Mouse (Mus musculus) embryonic facial prominence, embryonic 15.5 days (tissue): ENCODE data around the gene Otulin. TPM values are rescaled to one million over a fixed set of nuclear protein-coding genes. Genes with fewer than 3 reads are reported as not detected.

Experiments used
- ATAC-seq: fragments of 200-750 bp; cut with Nextera tagmentation; 2 replicates; pipeline ENCODE4 v1.8.0; 2017; ENCODE audit warnings: low read depth, moderate TSS enrichment; ENCODE audit not compliant: insufficient number of reproducible peaks, low FRiP score, low TSS enrichment
- H3K27ac ChIP-seq: fragments of 300-500 bp; sonication (generic); replicated peaks from 2 replicates; pipeline ENCODE4 v1.5.1; 2015; ENCODE audit warnings: mild to moderate bottlenecking, inconsistent platforms
- H3K27me3 ChIP-seq: fragments of 300-500 bp; sonication (generic); 2 replicates; pipeline ENCODE4 v1.6.1; 2015; ENCODE audit warnings: inconsistent platforms
- H3K36me3 ChIP-seq: fragments of 300-500 bp; sonication (generic); 2 replicates; pipeline ENCODE4 v1.6.1; 2015; ENCODE audit warnings: mild to moderate bottlenecking, inconsistent platforms
- H3K4me1 ChIP-seq: fragments of 300-500 bp; sonication (generic); 2 replicates; pipeline ENCODE4 v1.6.1; 2015; ENCODE audit warnings: inconsistent platforms
- H3K4me2 ChIP-seq: fragments of 300-500 bp; sonication (generic); replicated peaks from 2 replicates; pipeline ENCODE4 v1.6.1; 2015; ENCODE audit warnings: mild to moderate bottlenecking, inconsistent platforms
- H3K4me3 ChIP-seq: fragments of 300-500 bp; sonication (generic); replicated peaks from 2 replicates; pipeline ENCODE4 v1.5.1; 2015; ENCODE audit warnings: mild to moderate bottlenecking, inconsistent platforms
- H3K9ac ChIP-seq: fragments of 300-500 bp; sonication (generic); 2 replicates; pipeline ENCODE4 v1.6.1; 2015; ENCODE audit warnings: inconsistent platforms
- H3K9me3 ChIP-seq: fragments of 300-500 bp; sonication (generic); replicated peaks from 2 replicates; pipeline ENCODE4 v1.6.1; 2016; ENCODE audit warnings: inconsistent platforms
- WGBS: fragments of 180-500 bp; shearing (Covaris S2); methylation state at CpG from one replicate; pipeline ENCODE4 v1.1.7; 2015; 5-methylcytosine and 5-hydroxymethylcytosine counted together
- polyA plus RNA-seq: library from polyadenylated mRNA; unstranded; fragments of >200 nt; fragmentation: Nextera tagmentation; extraction: Ambion mirVana; gene quantifications from 2 replicates; pipeline ENCODE4 v1.2.1, GENCODE M21; 2015

Gene Otulin
- polyA plus RNA-seq, 1 experiment from 2014 or later = 29.7 TPM

DNA sequence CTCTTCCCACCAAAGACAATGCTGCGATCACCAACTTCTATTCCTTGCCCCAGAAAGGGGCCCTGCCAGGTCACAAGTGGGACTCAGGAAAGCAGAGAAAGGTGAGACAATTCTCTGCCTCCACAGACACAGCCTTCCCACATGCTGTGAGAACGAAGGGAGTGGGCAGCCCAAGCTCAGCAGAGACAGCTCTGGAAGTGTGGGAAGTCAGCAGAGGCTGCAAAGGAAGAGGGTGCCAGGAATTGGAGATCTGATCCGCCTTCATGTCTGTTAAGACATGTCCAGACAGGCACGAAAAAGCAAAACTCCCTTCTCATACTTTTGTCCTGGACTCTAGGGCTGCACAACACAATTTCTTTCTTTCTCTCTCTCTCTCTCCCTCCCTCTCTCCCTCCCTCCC lies 38.8 kb upstream of the Otulin start:
- Histone ChIP-seq H3K4me2 (no peak overlapping the region), H3K36me3 (no peaks in the 10 kb centered on the region), H3K27ac (no peak overlapping the region), H3K4me3 (no peak overlapping the region), H3K9me3 (no peaks in the 10 kb centered on the region), H3K9ac (no peak overlapping the region), H3K27me3 (no peaks in the 10 kb centered on the region), H3K4me1 (0 out of 2 replicates have a peak, but pooled peaks cover 10% of the 10 kb centered on the region)
- 62% methylated on average over 4 of the region's 4 CpGs for WGBS
- ATAC-seq = no peak

GRCm38 (mm10) chr15:27668557-27668956 lies 38.1 kb upstream of the Otulin start:
- no peaks in the 10 kb centered on the region for H3K27me3 ChIP-seq
- H3K4me3 ChIP-seq = no peak overlapping the region
- WGBS = 90% methylated on average over 7 of the region's 7 CpGs
- ATAC-seq = no peak
- 0 out of 2 replicates have a peak, but pooled peaks cover 3% of the 10 kb centered on the region for H3K36me3 ChIP-seq
- 0 out of 2 replicates have a peak, but pooled peaks cover 10% of the 10 kb centered on the region for H3K4me1 ChIP-seq
- no peak overlapping the region for H3K9ac ChIP-seq
- H3K9me3 ChIP-seq = no peaks in the 10 kb centered on the region
- H3K4me2 ChIP-seq = no peak overlapping the region
- no peak overlapping the region for H3K27ac ChIP-seq

- Histone ChIP-seq H3K9me3 (no peaks in the 10 kb centered on the region), H3K27me3 (no peaks in the 10 kb centered on the region), H3K27ac (no peak overlapping the region), H3K4me3 (no peak overlapping the region), H3K9ac (no peak overlapping the region), H3K36me3 (0 out of 2 replicates have a peak, but pooled peaks cover 3% of the 10 kb centered on the region), H3K4me2 (no peak overlapping the region), H3K4me1 (0 out of 2 replicates have a peak, but pooled peaks cover 10% of the 10 kb centered on the region)
- 83% methylated on average over 9 of the region's 9 CpGs for WGBS
- ATAC-seq = no peak
Observed at GRCm38 (mm10) chr15:27668001-27668461, 37.5 kb upstream of the Otulin start.

DNA sequence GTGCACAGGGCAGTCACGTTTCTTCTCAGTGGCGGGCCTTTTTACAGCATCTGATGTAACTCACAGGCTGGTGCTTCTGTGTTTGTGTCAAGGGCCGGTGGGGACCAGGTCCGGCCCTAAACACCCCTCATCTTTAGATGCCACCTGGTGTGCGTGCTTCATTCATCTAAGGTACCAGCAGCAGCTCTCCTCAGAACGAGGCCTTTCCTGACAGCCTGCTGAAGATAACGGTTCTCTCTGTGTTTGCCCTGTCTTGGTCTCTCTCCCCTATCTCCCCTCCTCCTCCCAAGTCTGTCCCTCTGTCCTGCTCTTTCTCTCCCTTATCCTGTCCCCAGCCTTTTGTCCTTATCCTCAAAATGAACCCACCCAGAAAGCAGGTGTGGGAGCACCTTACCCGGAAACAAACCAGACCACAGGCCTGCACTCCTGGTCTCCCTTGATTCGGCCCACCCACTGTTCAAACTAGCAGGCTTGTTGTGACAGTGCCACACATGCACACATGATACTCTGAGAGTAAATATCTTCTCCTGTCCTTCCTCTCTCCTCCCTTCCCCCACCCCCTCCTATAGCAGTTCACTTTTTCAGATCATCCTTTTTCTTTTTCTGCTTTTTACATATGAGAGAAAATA lies 36.5 kb upstream of the Otulin start:
- no peak overlapping the region for H3K27ac ChIP-seq
- ATAC-seq = no peak
- 68% methylated on average over 9 of the region's 9 CpGs for WGBS
- H3K36me3 ChIP-seq = 0 out of 2 replicates have a peak, but pooled peaks cover 3% of the 10 kb centered on the region
- H3K9ac ChIP-seq = no peak overlapping the region
- 0 out of 2 replicates have a peak, but pooled peaks cover 4% of the 10 kb centered on the region for H3K4me1 ChIP-seq
- no peak overlapping the region for H3K4me2 ChIP-seq
- no peaks in the 10 kb centered on the region for H3K9me3 ChIP-seq
- H3K4me3 ChIP-seq = no peak overlapping the region
- H3K27me3 ChIP-seq = no peaks in the 10 kb centered on the region

DNA sequence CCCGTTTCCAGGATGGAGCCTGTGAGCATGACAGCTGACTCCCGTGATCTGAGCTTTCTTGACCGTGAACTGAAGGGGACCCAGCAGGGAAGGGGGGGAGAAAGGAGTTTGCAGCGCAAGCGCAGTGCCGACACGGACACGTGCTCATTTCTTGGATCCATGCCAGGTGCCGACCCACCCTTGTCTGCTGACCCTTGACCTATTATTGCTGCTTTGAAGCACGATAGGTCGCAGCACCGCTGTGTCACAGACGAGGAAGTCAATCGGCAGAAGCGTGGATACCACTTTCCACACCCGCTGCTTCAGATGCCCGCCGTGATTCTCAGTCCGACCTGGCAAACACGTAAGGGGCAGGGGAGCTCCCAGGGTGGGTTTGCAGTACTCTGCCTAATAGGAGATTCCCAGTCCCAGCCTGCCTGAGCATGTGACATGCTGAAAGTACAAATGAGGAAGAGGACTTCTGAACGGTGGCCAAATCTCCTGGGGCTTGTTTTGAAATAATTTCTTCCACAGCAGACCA lies 35.0 kb upstream of the Otulin start:
- 0 out of 2 replicates have a peak, but pooled peaks cover 3% of the 10 kb centered on the region for H3K36me3 ChIP-seq
- H3K9ac ChIP-seq = no peak overlapping the region
- peak overlapping the region; percentile 8; the same call in 1 of the 2 replicates for H3K4me2 ChIP-seq
- H3K27me3 ChIP-seq = no peaks in the 10 kb centered on the region
- ATAC-seq = no peak
- H3K9me3 ChIP-seq = no peaks in the 10 kb centered on the region
- H3K27ac ChIP-seq = no peak overlapping the region
- H3K4me1 ChIP-seq = 0 out of 2 replicates have a peak, but pooled peaks cover 4% of the 10 kb centered on the region
- 41% methylated on average over 21 of the region's 21 CpGs for WGBS
- H3K4me3 ChIP-seq = no peak overlapping the region

DNA sequence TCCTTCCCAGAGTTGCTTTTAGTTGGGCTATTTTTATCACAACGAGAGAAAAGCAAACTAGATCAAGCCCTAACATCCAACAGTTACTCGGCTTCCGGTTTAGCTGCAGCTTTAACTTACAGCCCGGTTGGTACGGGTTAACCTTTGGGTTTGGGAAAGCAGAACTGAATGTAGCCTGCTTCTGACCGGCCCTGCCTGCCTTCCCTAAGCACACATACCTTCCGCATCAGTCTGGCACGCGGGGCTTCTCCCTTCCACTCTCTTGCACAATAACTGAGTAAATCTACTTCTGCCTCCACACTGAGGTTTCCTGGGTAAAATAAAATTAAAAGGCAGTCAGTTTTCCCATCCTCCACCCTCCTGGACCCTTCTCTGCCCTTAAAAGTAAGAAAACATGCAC lies 33.6 kb upstream of the Otulin start:
- Histone ChIP-seq H3K36me3 (0 out of 2 replicates have a peak, but pooled peaks cover 3% of the 10 kb centered on the region), H3K4me3 (no peak overlapping the region), H3K27me3 (no peaks in the 10 kb centered on the region), H3K9ac (no peak overlapping the region), H3K9me3 (no peaks in the 10 kb centered on the region), H3K27ac (no peak overlapping the region), H3K4me1 (0 out of 2 replicates have a peak, but pooled peaks cover 3% of the 10 kb centered on the region), H3K4me2 (no peak overlapping the region)
- ATAC-seq = no peak
- 96% methylated on average over 9 of the region's 9 CpGs for WGBS

GRCm38 (mm10) chr15:27662699-27663098 lies 32.2 kb upstream of the Otulin start:
- whole genome bisulfite sequencing = 59% methylated on average over 1 of the region's 1 CpGs
- Histone ChIP-seq H3K9ac (no peak overlapping the region), H3K9me3 (no peaks in the 10 kb centered on the region), H3K4me2 (no peak overlapping the region), H3K27ac (no peak overlapping the region), H3K4me3 (no peak overlapping the region), H3K27me3 (no peaks in the 10 kb centered on the region), H3K4me1 (0 out of 2 replicates have a peak, but pooled peaks cover 3% of the 10 kb centered on the region), H3K36me3 (peaks cover 11% of the 10 kb centered on the region; the same call in 1 of the 2 replicates)
- no peak for ATAC-seq

- Histone ChIP-seq H3K36me3 (peaks cover 11% of the 10 kb centered on the region; the same call in 1 of the 2 replicates), H3K4me3 (no peak overlapping the region), H3K9me3 (no peaks in the 10 kb centered on the region), H3K4me2 (no peak overlapping the region), H3K27ac (no peak overlapping the region), H3K9ac (no peak overlapping the region), H3K27me3 (no peaks in the 10 kb centered on the region), H3K4me1 (0 out of 2 replicates have a peak, but pooled peaks cover 3% of the 10 kb centered on the region)
- ATAC-seq = no peak
- 89% methylated on average over 6 of the region's 6 CpGs for WGBS
Observed at GRCm38 (mm10) chr15:27661696-27662095, 31.2 kb upstream of the Otulin start.

DNA sequence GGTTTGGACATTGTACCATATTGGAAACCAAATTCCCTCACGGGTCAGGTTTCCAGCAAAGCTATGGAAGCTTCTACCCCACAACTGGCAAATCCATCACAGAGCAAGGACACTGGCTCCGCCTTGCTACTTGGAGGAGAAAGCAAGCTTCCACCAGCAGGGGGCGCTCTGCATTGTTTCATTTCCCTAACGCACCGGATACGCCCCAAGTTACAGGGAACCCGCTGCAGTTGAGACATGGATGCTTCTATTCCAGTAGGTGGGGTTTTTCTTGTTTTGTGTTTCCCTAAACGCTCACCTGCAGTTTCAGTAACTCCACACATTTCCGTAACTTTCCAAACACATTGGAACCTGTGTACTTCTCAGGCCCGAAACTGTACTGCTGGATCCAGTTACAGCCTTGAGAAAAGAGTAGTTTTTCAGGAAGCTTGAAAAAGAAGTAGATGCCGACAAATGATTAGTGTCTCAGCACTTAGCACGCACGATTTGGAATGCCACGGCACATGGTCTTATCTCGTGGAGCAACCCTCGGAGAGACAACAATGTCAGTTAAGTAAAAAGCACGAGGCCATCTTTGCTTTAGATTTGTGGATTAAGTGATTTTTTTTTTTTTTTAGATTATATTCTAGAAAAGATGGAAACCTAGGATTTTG lies 29.2 kb upstream of the Otulin start:
- peak; percentile 60; the same call in 1 of the 2 replicates for ATAC-seq
- no peaks in the 10 kb centered on the region for H3K27me3 ChIP-seq
- no peak overlapping the region for H3K9ac ChIP-seq
- H3K4me3 ChIP-seq = no peak overlapping the region; the same call in 1 of the 2 replicates
- H3K27ac ChIP-seq = no peak overlapping the region
- H3K36me3 ChIP-seq = peaks cover 11% of the 10 kb centered on the region; the same call in 1 of the 2 replicates
- H3K4me2 ChIP-seq = 0 out of 2 replicates have a peak overlapping the region, but pooled peaks have one; percentile 2
- 0 out of 2 replicates have a peak, but pooled peaks cover 3% of the 10 kb centered on the region for H3K4me1 ChIP-seq
- WGBS = 27% methylated on average over 17 of the region's 17 CpGs
- no peaks in the 10 kb centered on the region for H3K9me3 ChIP-seq

GRCm38 (mm10) chr15:27659143-27659542 lies 28.6 kb upstream of the Otulin start:
- Histone ChIP-seq H3K27me3 (no peaks in the 10 kb centered on the region), H3K36me3 (peaks cover 11% of the 10 kb centered on the region; the same call in 1 of the 2 replicates), H3K4me1 (0 out of 2 replicates have a peak, but pooled peaks cover 3% of the 10 kb centered on the region), H3K9ac (no peak overlapping the region), H3K4me3 (no peak overlapping the region), H3K9me3 (no peaks in the 10 kb centered on the region), H3K4me2 (no peak overlapping the region), H3K27ac (no peak overlapping the region)
- 80% methylated on average over 5 of the region's 5 CpGs for WGBS
- no peak for ATAC-seq

- Histone ChIP-seq H3K27me3 (no peaks in the 10 kb centered on the region), H3K27ac (no peak overlapping the region), H3K9ac (no peak overlapping the region), H3K4me2 (no peak overlapping the region), H3K36me3 (peaks cover 8% of the 10 kb centered on the region; the same call in 1 of the 2 replicates), H3K4me1 (0 out of 2 replicates have a peak, but pooled peaks cover 3% of the 10 kb centered on the region), H3K4me3 (no peak overlapping the region), H3K9me3 (no peaks in the 10 kb centered on the region)
- ATAC-seq = no peak
- 91% methylated on average over 4 of the region's 4 CpGs for WGBS
Observed at GRCm38 (mm10) chr15:27658356-27658755, 27.9 kb upstream of the Otulin start.
